Mouse (Mus musculus) lung, embryonic 14.5 days (tissue): Measurements from ENCODE around the gene Ppm1e. TPM values are rescaled to one million over a fixed set of nuclear protein-coding genes. Genes with fewer than 3 reads are reported as not detected.

Source experiments
- ATAC-seq: fragments of 200-750 bp; cut with Nextera tagmentation; 2 replicates; pipeline ENCODE4 v1.8.0; 2017; ENCODE audit warnings: mild to moderate bottlenecking, moderate TSS enrichment, moderate library complexity; ENCODE audit not compliant: insufficient read depth
- DNase-seq: peaks from one replicate; pipeline ENCODE4 v3.0.0-alpha.2; 2015
- H3K27ac ChIP-seq: fragments of 300-500 bp; sonication (generic); 2 replicates; pipeline ENCODE4 v1.5.1; 2014; ENCODE audit warnings: low read depth, mild to moderate bottlenecking, moderate library complexity
- H3K27me3 ChIP-seq: fragments of 300-500 bp; sonication (generic); 2 replicates; pipeline ENCODE4 v1.6.1; 2014; ENCODE audit warnings: low read length, control low read depth; ENCODE audit not compliant: insufficient read depth
- H3K36me3 ChIP-seq: fragments of 300-500 bp; sonication (generic); 2 replicates; pipeline ENCODE4 v1.6.1; 2014; ENCODE audit warnings: control low read depth; ENCODE audit not compliant: insufficient read depth
- H3K4me1 ChIP-seq: fragments of 300-500 bp; sonication (generic); 2 replicates; pipeline ENCODE4 v1.6.1; 2014; ENCODE audit warnings: antibody characterized with exemption, control low read depth; ENCODE audit not compliant: insufficient read depth
- H3K4me2 ChIP-seq: fragments of 300-500 bp; sonication (generic); 2 replicates; pipeline ENCODE4 v1.6.1; 2014; ENCODE audit warnings: mild to moderate bottlenecking
- H3K4me3 ChIP-seq: fragments of 300-500 bp; sonication (generic); 2 replicates; pipeline ENCODE4 v1.5.1; 2014; ENCODE audit warnings: low read depth, low read length
- H3K9ac ChIP-seq: fragments of 300-500 bp; sonication (generic); 2 replicates; pipeline ENCODE4 v1.6.1; 2014
- H3K9me3 ChIP-seq: fragments of 300-500 bp; sonication (generic); 2 replicates; pipeline ENCODE4 v1.6.1; 2016; ENCODE audit warnings: low read depth, low read length, control low read depth
- CTCF ChIP-seq: IDR thresholded peaks from 2 replicates; pipeline ENCODE4 v1.5.1; 2016; ENCODE audit warnings: antibody characterized with exemption, low read depth
- WGBS: fragments of 180-500 bp; shearing (Covaris S2); extraction: QIAGEN DNeasy Blood & Tissue Kit; methylation state at CpG from one replicate; pipeline ENCODE4 v1.1.7; 2014; 5-methylcytosine and 5-hydroxymethylcytosine counted together
- polyA plus RNA-seq: library from polyadenylated mRNA; unstranded; fragments of >200 nt; fragmentation: Nextera tagmentation; extraction: Ambion mirVana; gene quantifications from 2 replicates; pipeline ENCODE4 v1.2.1, GENCODE M21; 2014

Gene Ppm1e
- polyA plus RNA-seq, 1 experiment from 2014 or later, result 2.2 TPM

DNA sequence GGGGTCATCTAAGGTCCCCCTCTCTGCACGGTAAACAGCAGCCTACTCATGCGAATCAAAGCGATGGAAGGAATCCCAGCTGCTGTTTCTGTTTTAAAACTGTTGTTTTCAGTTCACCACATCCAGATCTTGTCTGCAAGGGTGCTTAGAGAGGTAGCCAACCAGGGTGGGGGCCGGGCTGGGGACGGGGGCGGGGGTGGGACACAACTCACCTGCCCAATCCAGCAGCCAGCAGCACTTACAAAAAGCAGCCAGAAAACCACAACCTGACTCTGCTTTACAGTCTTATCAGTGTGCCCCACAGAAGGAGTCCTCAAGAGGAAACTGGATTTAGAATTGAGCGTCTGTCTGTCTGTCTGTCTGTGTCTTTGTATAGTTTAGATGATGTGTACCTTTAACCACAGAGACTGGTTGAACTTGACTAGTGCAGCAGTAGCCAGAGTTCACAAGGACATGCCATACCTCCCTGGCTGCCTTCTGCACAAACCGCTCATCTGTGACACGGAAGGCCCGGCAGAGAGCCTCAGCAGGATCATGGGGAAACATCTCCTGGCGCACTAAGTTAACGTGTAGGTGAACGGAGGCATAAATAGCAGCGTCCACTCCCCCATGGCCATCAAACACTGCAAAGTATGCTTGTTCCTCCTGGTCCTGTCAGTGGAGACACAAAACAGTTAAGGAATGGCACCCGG, 118.5 kb downstream of the Ppm1e start:
- no peak for ATAC-seq
- 83% methylated on average over 15 of the region's 15 CpGs for WGBS
- DNase-seq, result no peak
- no peak for TF ChIP-seq CTCF
- no peak overlapping the region for H3K4me2 ChIP-seq
- H3K27ac ChIP-seq, result no peak overlapping the region
- 0 out of 2 replicates have a peak, but pooled peaks cover 4% of the 10 kb centered on the region for H3K36me3 ChIP-seq
- no peaks in the 10 kb centered on the region for H3K4me1 ChIP-seq
- H3K27me3 ChIP-seq, result no peaks in the 10 kb centered on the region
- no peaks in the 10 kb centered on the region for H3K9me3 ChIP-seq
- no peak overlapping the region for H3K9ac ChIP-seq
- no peak overlapping the region for H3K4me3 ChIP-seq

DNA sequence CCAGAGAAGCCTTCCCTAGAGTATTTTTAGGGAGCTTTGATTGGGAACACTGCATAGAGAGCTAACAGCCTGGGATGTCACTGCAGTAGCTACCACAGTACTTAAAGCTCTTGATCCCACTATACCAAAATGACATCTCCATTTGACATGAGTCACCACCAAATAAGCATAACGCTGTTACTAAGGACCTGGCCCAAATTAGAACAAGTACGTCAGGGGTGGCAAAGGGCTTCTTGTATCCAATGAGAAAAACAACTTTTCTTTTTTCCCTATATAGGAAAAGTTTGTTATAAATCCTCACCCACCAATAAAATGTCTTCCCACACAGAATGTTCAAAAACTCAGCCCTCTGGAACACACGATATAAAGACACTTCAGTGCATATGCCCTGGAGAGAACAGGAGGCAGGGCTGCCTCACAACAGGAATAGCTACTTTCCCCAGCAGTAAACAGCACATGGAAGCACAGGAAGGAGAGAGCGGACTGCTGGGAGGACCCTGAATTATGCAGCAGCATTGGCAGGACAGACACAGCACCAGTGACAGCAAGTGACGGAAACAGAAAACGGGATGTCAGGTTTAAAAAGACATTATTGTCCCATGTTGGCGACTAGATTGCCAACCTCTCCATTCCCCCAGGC, 119.8 kb downstream of the Ppm1e start:
- no peaks in the 10 kb centered on the region for H3K4me1 ChIP-seq
- no peaks in the 10 kb centered on the region for H3K9me3 ChIP-seq
- whole genome bisulfite sequencing, result 87% methylated on average over 7 of the region's 7 CpGs
- H3K27ac ChIP-seq, result no peak overlapping the region
- no peak overlapping the region for H3K4me2 ChIP-seq
- H3K4me3 ChIP-seq, result no peak overlapping the region
- no peak for DNase-seq
- no peak for ATAC-seq
- H3K9ac ChIP-seq, result no peak overlapping the region
- TF ChIP-seq CTCF, result no peak
- H3K27me3 ChIP-seq, result no peaks in the 10 kb centered on the region
- H3K36me3 ChIP-seq, result 0 out of 2 replicates have a peak, but pooled peaks cover 7% of the 10 kb centered on the region

DNA sequence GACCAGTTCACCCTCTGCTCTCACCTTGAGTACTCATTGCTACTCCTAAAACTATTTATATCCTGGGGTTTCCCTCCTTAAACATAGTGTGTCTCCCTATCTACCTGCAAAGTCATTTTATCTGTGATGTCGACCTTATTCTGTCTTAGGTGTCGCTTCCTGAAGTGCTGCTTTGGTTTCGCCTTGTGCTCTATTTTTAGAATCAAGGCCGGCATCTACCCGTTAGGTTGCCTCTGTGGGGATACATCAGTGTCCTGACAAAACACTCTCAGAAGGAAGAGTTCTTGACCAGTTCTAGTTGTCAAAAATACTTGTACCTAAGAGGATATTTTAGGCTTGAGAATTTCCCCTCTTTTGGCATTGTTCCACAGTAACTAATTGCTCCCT, 123.3 kb downstream of the Ppm1e start:
- TF ChIP-seq CTCF, result no peak
- no peak overlapping the region for H3K27ac ChIP-seq
- H3K27me3 ChIP-seq, result no peaks in the 10 kb centered on the region
- no peaks in the 10 kb centered on the region for H3K9me3 ChIP-seq
- no peak overlapping the region for H3K4me2 ChIP-seq
- WGBS, result 53% methylated on average over 5 of the region's 5 CpGs
- ATAC-seq (no peak), DNase-seq (no peak)
- no peaks in the 10 kb centered on the region for H3K4me1 ChIP-seq
- H3K9ac ChIP-seq, result no peak overlapping the region
- H3K4me3 ChIP-seq, result no peak overlapping the region
- 0 out of 2 replicates have a peak, but pooled peaks cover 15% of the 10 kb centered on the region for H3K36me3 ChIP-seq

DNA sequence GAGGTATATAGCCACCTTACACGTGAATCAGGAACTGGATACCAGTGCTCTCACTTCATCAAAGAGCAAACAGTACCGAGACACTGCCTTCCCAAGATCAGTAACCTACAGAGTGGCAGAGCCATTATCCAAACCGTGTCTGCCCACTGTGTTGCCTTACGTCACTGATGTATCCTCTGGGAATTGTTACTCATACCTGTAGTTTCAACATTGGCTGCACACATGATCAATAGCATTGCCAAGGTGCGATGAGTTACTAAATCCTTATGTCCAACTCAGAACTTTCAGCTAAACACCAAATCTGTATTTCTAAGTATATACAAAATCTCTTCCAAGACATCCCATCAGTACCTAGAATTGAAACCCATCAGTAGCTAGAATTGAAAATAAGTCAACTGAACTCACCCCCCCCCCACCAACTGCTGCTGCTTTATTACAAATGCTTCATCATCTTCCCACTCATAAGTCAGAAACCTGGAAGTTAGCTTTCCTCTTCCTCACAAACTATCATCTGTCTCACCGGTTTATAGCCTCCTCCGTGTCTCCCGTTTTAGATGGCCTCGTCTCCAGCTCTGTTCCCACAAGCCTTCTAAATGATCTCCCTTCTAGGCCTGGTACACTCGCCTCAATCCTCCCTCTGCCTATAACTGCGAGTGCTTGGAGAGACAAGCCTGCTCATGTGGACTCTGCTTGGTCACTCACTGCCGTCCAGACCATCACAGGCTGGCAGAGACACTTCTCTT, 123.9 kb downstream of the Ppm1e start:
- Histone ChIP-seq H3K4me1 (no peaks in the 10 kb centered on the region), H3K4me3 (no peak overlapping the region), H3K4me2 (no peak overlapping the region), H3K9ac (no peak overlapping the region), H3K27me3 (no peaks in the 10 kb centered on the region), H3K36me3 (0 out of 2 replicates have a peak, but pooled peaks cover 15% of the 10 kb centered on the region), H3K9me3 (no peaks in the 10 kb centered on the region), H3K27ac (no peak overlapping the region)
- ATAC-seq, result no peak
- WGBS, result 87% methylated on average over 12 of the region's 12 CpGs
- no peak for DNase-seq
- TF ChIP-seq CTCF, result no peak

GRCm38 (mm10) chr11:87233377-87233776, 125.4 kb downstream of the Ppm1e start:
- no peaks in the 10 kb centered on the region for H3K4me1 ChIP-seq
- 85% methylated on average over 5 of the region's 5 CpGs for WGBS
- DNase-seq, result no peak

GRCm38 (mm10) chr11:87227056-87227455, 131.8 kb downstream of the Ppm1e start:
- no peak overlapping the region for H3K4me3 ChIP-seq
- H3K36me3 ChIP-seq, result peaks cover 20% of the 10 kb centered on the region; the same call in 1 of the 2 replicates
- no peak overlapping the region for H3K4me2 ChIP-seq
- 79% methylated on average over 5 of the region's 5 CpGs for WGBS
- TF ChIP-seq CTCF, result no peak
- H3K27me3 ChIP-seq, result no peaks in the 10 kb centered on the region
- ATAC-seq (no peak), DNase-seq (no peak)
- no peaks in the 10 kb centered on the region for H3K4me1 ChIP-seq
- H3K9me3 ChIP-seq, result no peaks in the 10 kb centered on the region
- no peak overlapping the region for H3K9ac ChIP-seq
- no peak overlapping the region for H3K27ac ChIP-seq

More at GRCm38 (mm10) chr11:87233377-87233776, 125.4 kb downstream of the Ppm1e start:
- Histone ChIP-seq H3K4me2 (no peak overlapping the region), H3K4me3 (no peak overlapping the region), H3K9ac (no peak overlapping the region), H3K27me3 (no peaks in the 10 kb centered on the region), H3K9me3 (no peaks in the 10 kb centered on the region), H3K27ac (no peak overlapping the region), H3K36me3 (peaks cover 16% of the 10 kb centered on the region; the same call in 1 of the 2 replicates)
- no peak for TF ChIP-seq CTCF
- ATAC-seq, result no peak

DNA sequence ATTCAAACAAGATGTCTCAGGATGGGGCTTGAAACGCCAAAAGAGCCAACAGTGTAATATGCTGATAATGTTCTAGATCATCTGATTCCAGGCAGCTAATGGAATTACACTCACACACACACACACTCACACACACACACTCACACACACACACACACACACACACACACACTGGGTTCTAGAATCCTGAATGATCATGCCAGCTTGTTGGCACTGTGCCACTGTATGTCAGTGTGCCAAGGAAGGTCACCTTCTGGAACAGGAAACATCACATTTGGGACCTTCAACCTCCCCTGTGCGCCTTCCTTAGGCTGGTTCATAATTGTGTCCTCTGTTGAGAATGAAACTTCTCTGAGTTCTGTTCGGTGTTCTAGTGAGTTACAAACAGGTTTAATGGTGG, 136.1 kb downstream of the Ppm1e start:
- no peak for DNase-seq
- WGBS, result 74% methylated on average over 3 of the region's 3 CpGs

More for the DNA sequence above, 136.1 kb downstream of the Ppm1e start:
- H3K27ac ChIP-seq, result no peak overlapping the region
- H3K9me3 ChIP-seq, result no peaks in the 10 kb centered on the region
- H3K4me1 ChIP-seq, result no peaks in the 10 kb centered on the region
- H3K4me2 ChIP-seq, result no peak overlapping the region
- H3K4me3 ChIP-seq, result no peak overlapping the region
- no peak overlapping the region for H3K9ac ChIP-seq
- ATAC-seq, result no peak
- no peaks in the 10 kb centered on the region for H3K27me3 ChIP-seq
- H3K36me3 ChIP-seq, result peaks cover 22% of the 10 kb centered on the region; the same call in 1 of the 2 replicates
- TF ChIP-seq CTCF, result no peak
